Mouse (Mus musculus) hindbrain, embryonic 16.5 days (tissue): ENCODE measurements at regions not wholly inside any gene's neighbourhood (a gene's known extent, or its start where the extent isn't known, plus 50 kb on each side); places are given as distances from the start of the nearest gene placed in this dataset.

Source experiments
- ATAC-seq: fragments of 200-750 bp; cut with Nextera tagmentation; 2 replicates; pipeline ENCODE4 v1.8.0; 2017; ENCODE audit warnings: moderate TSS enrichment, moderate library complexity
- H3K27ac ChIP-seq: fragments of 300-500 bp; sonication (generic); 2 replicates; pipeline ENCODE4 v1.5.1; 2014; ENCODE audit warnings: low read depth, mild to moderate bottlenecking, control low read depth, low read length, moderate library complexity
- H3K27me3 ChIP-seq: fragments of 300-500 bp; sonication (generic); replicated peaks from 2 replicates; pipeline ENCODE4 v1.6.1; 2014; ENCODE audit warnings: low read length; ENCODE audit not compliant: control insufficient read depth, insufficient read depth
- H3K36me3 ChIP-seq: fragments of 300-500 bp; sonication (generic); 2 replicates; pipeline ENCODE4 v1.6.1; 2014; ENCODE audit warnings: mild to moderate bottlenecking, low read length, moderate library complexity, mixed read lengths; ENCODE audit not compliant: control insufficient read depth, insufficient read depth
- H3K4me1 ChIP-seq: fragments of 300-500 bp; sonication (generic); 2 replicates; pipeline ENCODE4 v1.6.1; 2014; ENCODE audit warnings: low read depth, low read length; ENCODE audit not compliant: control insufficient read depth, insufficient read depth
- H3K4me2 ChIP-seq: fragments of 300-500 bp; sonication (generic); 2 replicates; pipeline ENCODE4 v1.6.1; 2014; ENCODE audit warnings: mild to moderate bottlenecking, low read length, control low read depth, moderate library complexity
- H3K4me3 ChIP-seq: fragments of 300-500 bp; sonication (generic); 2 replicates; pipeline ENCODE4 v1.5.1; 2014; ENCODE audit warnings: mild to moderate bottlenecking, low read length, control low read depth, moderate library complexity
- H3K9ac ChIP-seq: fragments of 300-500 bp; sonication (generic); 2 replicates; pipeline ENCODE4 v1.6.1; 2014; ENCODE audit warnings: low read depth, mild to moderate bottlenecking, control low read depth, low read length, moderate library complexity
- H3K9me3 ChIP-seq: fragments of 300-500 bp; sonication (generic); 2 replicates; pipeline ENCODE4 v1.6.1; 2014; ENCODE audit warnings: mild to moderate bottlenecking, low read length, moderate library complexity; ENCODE audit not compliant: control insufficient read depth
- WGBS: fragments of 180-500 bp; shearing (Covaris S2); extraction: QIAGEN DNeasy Blood & Tissue Kit; methylation state at CpG from one replicate; pipeline ENCODE4 v1.1.7; 2014; 5-methylcytosine and 5-hydroxymethylcytosine counted together

DNA sequence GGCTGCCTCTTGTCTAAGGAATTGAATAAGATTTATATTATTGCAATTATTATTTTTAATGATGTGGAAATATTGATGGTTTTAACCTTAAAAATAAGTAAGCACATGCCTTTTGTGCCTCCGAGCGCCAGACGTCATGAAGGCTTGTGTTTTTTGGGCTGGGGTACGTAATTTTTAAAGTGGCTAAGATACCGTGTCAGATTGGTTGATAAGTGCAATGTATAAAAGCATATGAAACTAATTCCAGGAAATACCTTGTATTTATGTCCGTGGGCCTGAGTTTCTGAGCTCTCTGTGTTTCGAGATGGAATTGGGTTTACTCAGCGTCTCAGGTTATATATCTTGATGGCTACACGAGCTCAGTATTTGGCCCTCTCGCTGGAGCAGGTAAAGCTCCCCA is 414.7 kb downstream of the Med13l start:
- Histone ChIP-seq H3K36me3 (no peaks in the 10 kb centered on the region), H3K27me3 (no peaks in the 10 kb centered on the region), H3K9ac (no peak overlapping the region), H3K27ac (no peak overlapping the region), H3K9me3 (no peaks in the 10 kb centered on the region), H3K4me3 (no peak overlapping the region), H3K4me1 (no peaks in the 10 kb centered on the region), H3K4me2 (no peak overlapping the region)
- ATAC-seq, result no peak
- 85% methylated on average over 10 of the region's 10 CpGs for WGBS

GRCm38 (mm10) chr5:118978921-118979630 is 418.6 kb downstream of the Med13l start:
- Histone ChIP-seq H3K27me3 (no peaks in the 10 kb centered on the region), H3K9me3 (no peaks in the 10 kb centered on the region), H3K27ac (no peak overlapping the region), H3K4me3 (no peak overlapping the region), H3K4me2 (no peak overlapping the region), H3K36me3 (no peaks in the 10 kb centered on the region), H3K4me1 (no peaks in the 10 kb centered on the region), H3K9ac (no peak overlapping the region)
- 82% methylated on average over 11 of the region's 11 CpGs for WGBS
- ATAC-seq, result no peak

GRCm38 (mm10) chr5:118981046-118981445 is 420.6 kb downstream of the Med13l start:
- no peak overlapping the region for H3K4me2 ChIP-seq
- WGBS, result 41% methylated on average over 15 of the region's 16 CpGs
- no peaks in the 10 kb centered on the region for H3K27me3 ChIP-seq
- no peaks in the 10 kb centered on the region; the same call in 1 of the 2 replicates for H3K4me1 ChIP-seq
- no peaks in the 10 kb centered on the region for H3K36me3 ChIP-seq
- ATAC-seq, result no peak
- H3K4me3 ChIP-seq, result no peak overlapping the region
- H3K9ac ChIP-seq, result no peak overlapping the region
- no peak overlapping the region for H3K27ac ChIP-seq
- H3K9me3 ChIP-seq, result no peaks in the 10 kb centered on the region

DNA sequence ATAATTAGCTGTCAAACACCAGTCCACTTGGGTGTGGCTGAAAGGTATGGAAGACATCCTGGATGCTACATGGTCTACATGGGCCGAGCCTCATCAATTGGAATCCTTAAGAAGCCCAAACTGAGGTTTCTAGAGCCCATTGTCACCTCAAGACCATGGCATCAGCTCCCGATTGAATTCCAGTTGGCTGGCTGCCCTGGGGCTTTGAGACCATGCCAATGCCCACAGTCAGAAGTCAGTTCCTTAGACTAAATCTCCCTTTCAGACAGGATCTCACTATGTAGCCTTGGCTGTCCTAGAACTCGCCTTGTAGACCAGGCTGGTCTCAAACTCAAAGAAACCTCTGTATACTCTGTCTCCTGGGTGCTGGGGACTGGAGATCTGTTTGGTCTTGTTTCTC is 423.8 kb downstream of the Med13l start:
- Histone ChIP-seq H3K9me3 (no peaks in the 10 kb centered on the region), H3K9ac (no peak overlapping the region), H3K4me3 (no peak overlapping the region), H3K36me3 (no peaks in the 10 kb centered on the region), H3K27ac (no peak overlapping the region), H3K4me1 (no peaks in the 10 kb centered on the region; the same call in 1 of the 2 replicates), H3K4me2 (no peak overlapping the region), H3K27me3 (no peaks in the 10 kb centered on the region; the same call in 1 of the 2 replicates)
- no peak for ATAC-seq
- 76% methylated on average over 3 of the region's 3 CpGs for WGBS

- no peaks in the 10 kb centered on the region for H3K9me3 ChIP-seq
- no peaks in the 10 kb centered on the region; the same call in 1 of the 2 replicates for H3K27me3 ChIP-seq
- H3K4me3 ChIP-seq, result no peak overlapping the region
- ATAC-seq, result no peak
- H3K36me3 ChIP-seq, result no peaks in the 10 kb centered on the region
- H3K4me1 ChIP-seq, result no peaks in the 10 kb centered on the region; the same call in 1 of the 2 replicates
- 88% methylated on average over 7 of the region's 9 CpGs for WGBS
- no peak overlapping the region for H3K27ac ChIP-seq
- no peak overlapping the region for H3K4me2 ChIP-seq
- no peak overlapping the region for H3K9ac ChIP-seq
Observed at GRCm38 (mm10) chr5:118984797-118985408, 424.4 kb downstream of the Med13l start.

DNA sequence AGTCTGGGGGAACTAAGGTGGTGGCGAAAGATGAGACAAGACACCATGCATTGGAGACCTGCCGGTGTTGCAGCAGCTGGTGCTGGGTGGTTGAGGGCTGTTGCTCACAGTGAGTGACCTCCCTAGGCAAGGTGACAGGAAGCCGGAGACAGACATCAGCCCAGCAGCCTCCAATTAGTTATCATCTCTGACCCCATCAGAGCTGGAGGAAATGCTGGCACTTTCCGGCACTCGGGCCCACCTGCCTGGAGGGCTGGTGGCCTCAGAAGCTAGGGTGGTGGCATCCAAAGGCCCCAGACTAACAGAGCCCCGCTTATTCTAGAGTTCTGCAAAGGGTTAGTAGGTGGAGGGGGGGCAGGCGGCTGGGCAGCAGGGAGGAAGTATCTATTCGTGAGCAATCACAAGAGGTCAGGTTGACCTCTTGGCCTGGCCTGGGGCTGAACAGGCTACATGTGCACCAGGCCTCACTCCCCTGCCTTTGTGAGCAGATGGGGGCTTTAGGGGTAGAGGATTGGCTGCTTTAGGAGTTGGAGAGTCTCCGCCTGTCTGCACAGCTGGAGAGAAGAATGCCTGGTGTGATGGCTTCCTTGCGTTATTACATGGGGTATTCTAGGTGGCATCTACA is 427.0 kb downstream of the Med13l start:
- H3K4me3 ChIP-seq, result no peak overlapping the region
- H3K36me3 ChIP-seq, result no peaks in the 10 kb centered on the region
- H3K4me2 ChIP-seq, result no peak overlapping the region
- H3K4me1 ChIP-seq, result no peaks in the 10 kb centered on the region; the same call in 1 of the 2 replicates
- no peak for ATAC-seq
- H3K27me3 ChIP-seq, result no peaks in the 10 kb centered on the region; the same call in 1 of the 2 replicates
- H3K9ac ChIP-seq, result no peak overlapping the region
- H3K9me3 ChIP-seq, result no peaks in the 10 kb centered on the region
- WGBS, result 64% methylated on average over 10 of the region's 10 CpGs
- no peak overlapping the region for H3K27ac ChIP-seq

DNA sequence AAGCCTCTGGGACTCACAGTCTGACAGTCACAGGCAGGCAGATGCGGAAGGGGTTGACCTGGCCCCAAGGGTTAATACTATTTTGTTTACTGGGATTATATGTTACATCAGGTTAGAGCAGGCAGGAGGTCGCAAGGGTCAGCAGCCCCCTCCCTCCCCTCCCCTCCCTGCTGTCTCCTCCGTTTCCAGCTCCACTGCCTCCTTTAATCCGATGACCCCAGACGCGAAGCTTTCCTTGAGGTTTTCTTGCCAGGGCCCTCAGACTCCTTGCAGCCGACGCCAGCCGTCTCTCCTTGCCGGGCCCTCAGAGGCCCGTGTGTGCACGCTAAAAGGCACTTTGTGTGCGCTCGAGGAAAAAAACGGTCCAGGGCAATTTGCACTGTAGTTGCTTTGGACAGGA is 438.6 kb downstream of the Med13l start:
- no peaks in the 10 kb centered on the region for H3K4me1 ChIP-seq
- 12% methylated on average over 15 of the region's 15 CpGs for WGBS
- no peaks in the 10 kb centered on the region for H3K9me3 ChIP-seq
- H3K4me2 ChIP-seq, result no peak overlapping the region
- no peaks in the 10 kb centered on the region for H3K36me3 ChIP-seq
- no peaks in the 10 kb centered on the region for H3K27me3 ChIP-seq
- H3K27ac ChIP-seq, result no peak overlapping the region
- no peak overlapping the region for H3K4me3 ChIP-seq
- no peak overlapping the region for H3K9ac ChIP-seq
- ATAC-seq, result no peak

DNA sequence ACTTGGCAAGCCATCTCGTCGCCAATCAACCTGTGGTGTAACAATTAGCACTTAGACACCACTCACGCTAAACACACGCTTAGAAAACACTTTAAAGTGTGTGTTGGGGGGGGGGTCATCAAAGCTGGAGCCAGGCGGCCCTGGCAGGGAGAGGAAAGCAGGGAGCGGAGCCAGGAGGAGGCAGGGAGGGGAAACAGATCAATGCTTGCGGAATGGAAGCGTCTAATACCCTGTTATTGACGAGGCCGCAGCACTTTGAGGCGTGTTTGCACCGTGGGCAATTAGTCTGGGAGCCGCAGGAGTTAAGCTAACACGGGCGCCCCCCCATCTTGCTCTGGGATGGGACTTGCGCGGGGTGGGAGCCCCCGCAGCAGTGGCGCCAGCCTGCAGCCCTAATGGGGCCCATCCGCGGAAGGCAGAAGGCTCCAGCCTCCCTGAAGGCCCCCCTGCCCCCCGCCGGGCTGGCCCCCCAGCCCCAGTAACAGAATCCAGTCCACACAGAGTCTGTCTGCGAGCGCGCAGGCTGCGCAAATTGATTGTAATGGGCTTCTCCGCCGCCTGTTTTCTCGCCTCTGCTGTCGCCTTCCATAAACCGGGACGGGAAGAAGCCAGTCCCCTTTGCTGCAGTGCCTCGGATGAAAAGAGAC is 445.5 kb downstream of the Med13l start:
- Histone ChIP-seq H3K9me3 (no peaks in the 10 kb centered on the region), H3K27me3 (peaks cover 2% of the 10 kb centered on the region; the same call in 1 of the 2 replicates), H3K27ac (no peak overlapping the region), H3K4me3 (peak overlapping the region; percentile 39), H3K4me1 (peaks cover 8% of the 10 kb centered on the region), H3K36me3 (no peaks in the 10 kb centered on the region), H3K4me2 (peak overlapping the region; percentile 91), H3K9ac (peak overlapping the region; percentile 69)
- ATAC-seq, result peak; percentile 45; the same call in 1 of the 2 replicates
- WGBS, result under 1% methylated on average over 34 of the region's 34 CpGs

DNA sequence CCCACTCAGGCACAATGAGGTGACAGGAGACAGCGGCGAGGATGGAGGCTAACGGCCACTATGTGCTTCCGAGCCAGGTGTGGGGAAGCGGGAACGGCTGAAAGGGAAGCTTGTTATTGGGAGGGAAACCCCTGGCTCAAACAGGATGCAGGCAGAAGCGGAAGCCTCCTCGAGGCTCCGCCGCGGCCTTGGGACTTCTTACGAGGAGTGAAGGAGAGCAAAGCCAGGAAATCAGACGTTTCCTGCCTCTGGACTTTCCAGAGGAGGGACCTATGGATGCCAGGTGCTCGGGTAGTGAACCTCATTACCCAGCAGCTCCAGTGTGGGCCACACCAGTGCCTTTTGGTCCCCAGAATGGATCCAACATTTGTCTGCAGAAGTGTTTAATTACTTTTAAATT is 449.6 kb downstream of the Med13l start:
- no peaks in the 10 kb centered on the region for H3K9me3 ChIP-seq
- no peak overlapping the region for H3K4me3 ChIP-seq
- no peak overlapping the region for H3K27ac ChIP-seq
- 84% methylated on average over 14 of the region's 14 CpGs for WGBS
- H3K27me3 ChIP-seq, result peaks cover 2% of the 10 kb centered on the region; the same call in 1 of the 2 replicates
- peaks cover 8% of the 10 kb centered on the region for H3K4me1 ChIP-seq
- no peak overlapping the region for H3K9ac ChIP-seq
- H3K4me2 ChIP-seq, result no peak overlapping the region
- no peaks in the 10 kb centered on the region for H3K36me3 ChIP-seq
- no peak for ATAC-seq
